Mouse (Mus musculus) liver, adult 2 months (tissue): Measurements from ENCODE around the gene Fgfr2. TPM values are rescaled to one million over a fixed set of nuclear protein-coding genes. Genes with fewer than 3 reads are reported as not detected.

ENCODE experiments used
- DNase-seq: peaks from one replicate; pipeline ENCODE4 v3.0.0-alpha.2; 2011; ENCODE audit warnings: low read depth, low spot score; ENCODE audit errors: extremely low read depth
- H3K27ac ChIP-seq: fragments of 200-500 bp; replicated peaks from 2 replicates; pipeline ENCODE4 v1.5.1; 2012; ENCODE audit warnings: low read depth, mild to moderate bottlenecking, control low read depth, inconsistent platforms, low read length; ENCODE audit not compliant: insufficient read depth
- H3K27me3 ChIP-seq: fragments of 200-500 bp; 2 replicates; pipeline ENCODE4 v1.6.1; 2012; ENCODE audit warnings: mild to moderate bottlenecking, moderate library complexity, low read length, inconsistent platforms; ENCODE audit not compliant: control insufficient read depth, insufficient read depth
- H3K36me3 ChIP-seq: fragments of 200-500 bp; 2 replicates; pipeline ENCODE4 v1.6.1; 2012; ENCODE audit warnings: low read length, inconsistent platforms; ENCODE audit not compliant: control insufficient read depth, insufficient read depth
- H3K4me1 ChIP-seq: fragments of 200-500 bp; 2 replicates; pipeline ENCODE4 v1.6.1; 2011; ENCODE audit warnings: low read length; ENCODE audit not compliant: control insufficient read depth, insufficient read depth
- H3K4me3 ChIP-seq: fragments of 200-500 bp; 2 replicates; pipeline ENCODE4 v1.5.1; 2011; ENCODE audit warnings: low read depth, mild to moderate bottlenecking, control low read depth, low read length, moderate library complexity; ENCODE audit not compliant: insufficient read depth
- H3K79me2 ChIP-seq: fragments of 200-500 bp; 2 replicates; pipeline ENCODE4 v1.6.1; 2012; ENCODE audit warnings: inconsistent platforms, mild to moderate bottlenecking, low read length, moderate library complexity; ENCODE audit not compliant: control insufficient read depth, insufficient read depth
- H3K9ac ChIP-seq: fragments of 200-500 bp; 2 replicates; pipeline ENCODE4 v1.6.1; 2012; ENCODE audit warnings: low read depth, mild to moderate bottlenecking, control low read depth, inconsistent platforms, low read length
- CTCF ChIP-seq: fragments of 200-500 bp; IDR thresholded peaks from 2 replicates; pipeline ENCODE4 v1.5.1; 2011; ENCODE audit warnings: low read depth, low read length, control low read depth
- POLR2A ChIP-seq: fragments of 200-500 bp; IDR thresholded peaks from 2 replicates; pipeline ENCODE4 v1.6.1; 2011; ENCODE audit warnings: low read length, control low read depth; ENCODE audit not compliant: insufficient read depth; ENCODE audit errors: extremely low read depth
- WGBS: fragments of 180-500 bp; shearing (Covaris S2); methylation state at CpG from one replicate; pipeline ENCODE4 v1.1.7; 2018; 5-methylcytosine and 5-hydroxymethylcytosine counted together
- polyA plus RNA-seq: library from polyadenylated mRNA; depleted of rRNA; stranded (reverse); fragments of >200 nt; gene quantifications from 2 replicates; pipeline ENCODE4 v1.2.3, GENCODE M21; 2012
- total RNA-seq: library from RNA; depleted of rRNA; stranded (reverse); fragments of >200 nt; gene quantifications from 2 replicates; pipeline ENCODE4 v1.2.3, GENCODE M21; 2014

The Fgfr2 gene
- total and polyA plus RNA-seq, 2 experiments = 16.7 to 35.2 TPM

- H3K36me3 ChIP-seq = no peaks in the 10 kb centered on the region
- H3K27me3 ChIP-seq = peaks cover 33% of the 10 kb centered on the region
- no peak overlapping the region for H3K27ac ChIP-seq
- no peak overlapping the region for H3K4me3 ChIP-seq
- no peaks in the 10 kb centered on the region for H3K79me2 ChIP-seq
- WGBS = 5% methylated on average over 37 of the region's 37 CpGs
- H3K4me1 ChIP-seq = peaks cover 10% of the 10 kb centered on the region
- TF ChIP-seq CTCF (no peak), POLR2A (no peak)
- H3K9ac ChIP-seq = no peak overlapping the region
- no peak for DNase-seq
Observed at GRCm38 (mm10) chr7:131556541-131557271, 1566.4 kb downstream of the Fgfr2 start.

GRCm38 (mm10) chr7:131556116-131556515 is 1567.0 kb downstream of the Fgfr2 start:
- H3K27me3 ChIP-seq = peaks cover 39% of the 10 kb centered on the region
- WGBS = 4% methylated on average over 9 of the region's 9 CpGs

GRCm38 (mm10) chr7:131555301-131556081 is 1567.7 kb downstream of the Fgfr2 start:
- Histone ChIP-seq H3K4me3 (peak overlapping the region; percentile 22; the same call in 1 of the 2 replicates), H3K36me3 (no peaks in the 10 kb centered on the region), H3K4me1 (peaks cover 8% of the 10 kb centered on the region), H3K9ac (no peak overlapping the region), H3K27ac (no peak overlapping the region), H3K79me2 (no peaks in the 10 kb centered on the region), H3K27me3 (peaks cover 44% of the 10 kb centered on the region)
- 3% methylated on average over 68 of the region's 68 CpGs for WGBS
- no peak for TF ChIP-seq POLR2A
- TF ChIP-seq CTCF = no peak
- no peak for DNase-seq

More at GRCm38 (mm10) chr7:131556116-131556515, 1567.0 kb downstream of the Fgfr2 start:
- Histone ChIP-seq H3K4me1 (peaks cover 9% of the 10 kb centered on the region), H3K27ac (no peak overlapping the region), H3K79me2 (no peaks in the 10 kb centered on the region), H3K36me3 (no peaks in the 10 kb centered on the region), H3K4me3 (no peak overlapping the region), H3K9ac (no peak overlapping the region)
- DNase-seq = no peak
- TF ChIP-seq CTCF (no peak), POLR2A (no peak)

- 2% methylated on average over 45 of the region's 45 CpGs for WGBS
- H3K27ac ChIP-seq = no peak overlapping the region
- no peaks in the 10 kb centered on the region for H3K36me3 ChIP-seq
- H3K27me3 ChIP-seq = peaks cover 47% of the 10 kb centered on the region
- H3K4me1 ChIP-seq = peaks cover 8% of the 10 kb centered on the region
- no peak for DNase-seq
- no peaks in the 10 kb centered on the region for H3K79me2 ChIP-seq
- TF ChIP-seq POLR2A (no peak), CTCF (no peak)
- H3K9ac ChIP-seq = no peak overlapping the region
- no peak overlapping the region for H3K4me3 ChIP-seq
Observed at GRCm38 (mm10) chr7:131554341-131555180, 1568.6 kb downstream of the Fgfr2 start.

GRCm38 (mm10) chr7:131553771-131554175 is 1569.4 kb downstream of the Fgfr2 start:
- TF ChIP-seq POLR2A (no peak), CTCF (no peak)
- Histone ChIP-seq H3K9ac (no peak overlapping the region), H3K4me3 (no peak overlapping the region), H3K36me3 (no peaks in the 10 kb centered on the region), H3K79me2 (no peaks in the 10 kb centered on the region), H3K27me3 (peaks cover 52% of the 10 kb centered on the region), H3K27ac (no peak overlapping the region), H3K4me1 (peaks cover 8% of the 10 kb centered on the region)
- under 1% methylated on average over 39 of the region's 39 CpGs for WGBS
- no peak for DNase-seq
